Mouse (Mus musculus) retina, postnatal 7 days (tissue): Measurements from ENCODE around the gene Clec2g.
"Not testable (repeated sequence)": the region's sequence is repeated elsewhere in the genome, so short reads cannot be mapped to it uniquely, and the experiment has no call there.

Source experiments
- DNase-seq: peaks from one replicate; pipeline ENCODE4 v3.0.0-alpha.2; 2012; ENCODE audit warnings: low read depth, low spot score

Clec2g gene

DNA sequence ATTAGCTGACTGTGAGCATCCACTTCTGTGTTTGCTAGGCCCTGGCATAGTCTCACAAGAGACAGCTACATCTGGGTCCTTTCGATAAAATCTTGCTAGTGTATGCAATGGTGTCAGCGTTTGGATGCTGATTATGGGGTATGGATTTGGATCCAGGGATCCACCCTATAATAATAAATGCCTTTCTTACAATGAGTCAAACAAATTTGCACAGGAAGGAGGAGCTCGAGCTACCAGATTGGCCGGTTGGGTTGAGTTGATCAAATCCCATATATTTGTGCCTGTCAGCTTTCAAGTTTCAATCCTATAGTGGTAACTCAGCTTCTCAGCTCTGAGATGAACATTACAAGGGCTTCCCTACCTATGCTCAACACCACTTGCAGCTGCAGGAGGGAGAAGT is at the start of gene Clec2g:
Gene Clec2g (plus strand): TSS at position 301 of the 400 bp plus-strand sequence.
- not testable (repeated sequence) for DNase-seq

DNA sequence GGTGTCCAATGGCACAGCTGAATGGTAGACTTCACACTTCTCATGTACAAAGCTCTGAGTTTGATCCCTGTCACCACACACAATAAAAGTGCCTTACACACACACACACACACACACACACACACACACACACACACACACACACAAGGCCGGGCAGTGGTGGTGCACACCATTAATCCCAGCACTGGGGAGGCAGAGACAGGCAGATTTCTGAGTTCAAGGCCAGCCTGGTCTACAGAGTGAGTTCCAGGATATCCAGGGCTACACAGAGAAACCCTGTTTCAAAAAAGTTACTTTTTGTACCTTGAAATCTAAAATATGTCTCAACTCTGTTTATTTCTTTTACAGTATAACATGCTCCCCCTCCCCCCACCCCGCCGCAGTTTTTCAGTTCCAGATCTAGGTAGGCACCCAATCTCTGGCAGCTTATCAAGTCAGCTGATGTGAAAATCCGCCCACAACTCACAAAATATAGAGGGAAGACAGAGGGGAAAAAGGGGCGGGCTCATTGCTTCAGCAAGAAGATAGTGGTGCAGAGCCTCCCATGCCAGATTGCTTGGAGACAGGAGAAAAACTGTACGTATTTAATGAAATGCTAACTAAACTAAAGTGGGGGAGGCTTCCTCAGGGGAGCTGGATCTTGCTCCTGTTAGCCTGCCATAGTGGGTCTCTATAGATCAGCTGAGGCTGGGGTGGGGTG is 46.9 kb upstream of the Clec2g start, which contains the start of gene Clec2i:
Gene Clec2i (plus strand): TSS at position 498 of the 700 bp plus-strand sequence.
- not testable (repeated sequence) for DNase-seq

DNA sequence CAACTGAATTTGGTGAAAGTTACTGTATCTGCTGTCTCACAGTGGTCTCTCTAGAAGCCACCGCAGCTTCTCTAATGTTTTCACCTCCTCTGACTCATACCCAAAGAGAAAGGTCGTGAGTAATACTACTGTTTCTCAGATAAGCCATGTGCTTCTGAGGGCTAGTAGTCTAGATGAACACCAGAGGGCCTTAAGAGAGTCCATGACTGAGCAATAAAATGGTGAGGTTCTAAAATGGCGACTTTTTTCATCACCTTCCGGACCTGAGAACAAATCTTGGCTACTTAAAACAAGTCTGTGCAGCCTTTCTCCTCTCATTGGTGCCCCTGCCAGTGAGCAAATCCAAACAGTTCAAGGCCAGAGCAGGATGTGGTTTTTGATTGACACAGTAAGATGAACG is 45.3 kb upstream of the Clec2g start:
- no peak for DNase-seq

DNA sequence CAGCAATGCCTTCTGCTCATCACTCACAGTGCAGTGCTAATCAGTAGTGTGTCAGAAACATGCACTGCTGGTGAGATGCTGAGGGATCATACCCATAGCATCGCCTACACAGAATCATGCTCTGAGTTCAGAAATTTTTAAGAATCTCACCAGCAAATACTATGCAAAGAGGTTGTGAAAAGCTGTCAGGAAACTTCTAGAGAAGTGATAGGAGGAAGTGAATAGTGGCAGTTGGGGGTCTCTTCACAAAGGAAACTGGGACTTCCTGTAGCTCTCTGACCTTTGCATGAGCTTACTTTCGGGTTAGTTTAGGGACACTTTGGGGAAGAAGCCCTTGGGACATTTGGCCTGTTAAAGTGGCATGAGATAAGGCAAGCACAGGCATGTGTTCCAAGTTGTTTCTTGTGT is 43.2 kb upstream of the Clec2g start, which contains the start of gene BC035044:
Gene BC035044 (minus strand): TSS at position 179 of the 408 bp plus-strand sequence.
- no peak for DNase-seq

DNA sequence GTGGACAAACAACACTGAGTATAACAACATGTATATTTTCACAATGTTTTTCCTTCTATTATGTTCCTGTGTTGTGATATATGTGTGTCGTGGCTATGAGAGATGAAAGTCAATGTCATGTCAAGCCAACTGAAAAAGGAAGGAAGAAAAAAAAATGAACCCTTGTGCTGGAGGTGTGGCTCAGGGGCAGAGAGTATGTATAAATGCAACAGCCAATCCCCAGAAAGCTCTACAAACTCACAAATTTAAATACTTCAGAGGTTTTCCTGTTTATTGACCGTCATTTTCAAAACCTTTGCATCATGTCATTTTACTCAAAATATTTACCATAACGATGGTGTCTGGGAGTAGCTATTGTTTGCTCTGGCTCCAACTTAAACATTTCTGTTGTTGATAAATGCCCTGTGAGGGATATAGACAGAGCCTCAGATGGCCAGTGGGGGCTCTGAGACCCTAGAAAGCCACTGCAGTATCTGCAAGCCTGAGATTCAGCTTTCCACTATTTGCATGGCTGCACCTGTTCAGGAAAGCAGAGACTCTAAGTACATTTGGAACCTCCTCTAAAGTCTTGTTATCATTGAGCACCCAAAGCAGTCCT is 38.7 kb upstream of the Clec2g start:
- DNase-seq = no peak

DNA sequence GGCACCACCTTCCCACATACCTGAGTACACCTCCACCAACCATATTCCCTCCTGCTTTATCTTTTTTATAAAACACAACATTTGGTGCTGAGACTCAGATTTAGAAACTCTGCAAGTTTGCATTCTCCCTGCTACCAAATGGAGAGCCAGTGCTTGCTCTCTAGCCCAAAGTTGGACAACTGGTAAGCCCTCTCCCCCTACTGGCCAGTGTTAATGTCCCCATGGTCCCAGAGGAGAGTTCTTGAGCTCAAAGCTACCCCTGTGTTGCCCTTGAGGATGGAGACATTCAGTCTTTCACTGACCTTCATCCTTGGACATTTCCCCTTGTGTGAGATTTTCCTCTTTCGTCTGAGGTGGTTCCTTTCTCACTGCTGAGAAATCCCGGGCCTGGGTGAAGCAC is 34.1 kb upstream of the Clec2g start:
- no peak for DNase-seq

DNA sequence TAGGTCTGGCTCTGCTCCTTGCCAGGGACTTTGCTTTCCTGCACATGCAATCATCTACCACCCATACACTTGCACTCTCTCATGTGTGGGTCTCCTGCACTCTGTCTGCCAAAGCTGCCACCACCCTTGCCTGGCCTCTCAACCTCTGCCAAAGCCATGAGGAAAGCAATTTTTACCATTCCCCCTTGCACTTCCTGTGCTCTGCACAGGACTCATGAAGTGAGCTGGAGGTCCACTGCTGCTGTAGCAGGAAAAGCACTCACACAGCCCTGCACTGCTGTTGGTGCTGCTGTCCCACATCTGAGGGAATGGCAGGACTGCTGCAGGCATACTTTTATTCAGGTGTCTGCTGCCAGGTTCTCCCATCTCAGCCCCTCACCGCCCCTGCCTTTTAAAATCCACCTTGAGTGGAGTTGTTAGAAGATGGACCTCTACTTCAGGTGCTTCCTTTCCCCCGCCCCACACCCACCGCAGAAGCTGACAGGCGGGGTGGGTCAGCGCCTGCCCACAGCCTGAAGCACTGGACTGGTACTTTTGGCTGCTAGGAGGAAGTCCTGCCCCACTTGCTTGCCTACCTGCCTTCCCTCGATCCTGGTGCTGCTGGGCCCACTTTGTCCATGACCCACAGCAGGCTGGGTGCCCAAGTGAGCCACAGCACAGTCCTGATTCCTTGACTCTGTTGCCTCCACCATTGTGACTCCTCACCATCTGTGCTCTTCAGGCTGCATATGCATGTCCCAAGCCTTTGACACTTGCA is 33.2 kb upstream of the Clec2g start:
- DNase-seq = not testable (repeated sequence)

DNA sequence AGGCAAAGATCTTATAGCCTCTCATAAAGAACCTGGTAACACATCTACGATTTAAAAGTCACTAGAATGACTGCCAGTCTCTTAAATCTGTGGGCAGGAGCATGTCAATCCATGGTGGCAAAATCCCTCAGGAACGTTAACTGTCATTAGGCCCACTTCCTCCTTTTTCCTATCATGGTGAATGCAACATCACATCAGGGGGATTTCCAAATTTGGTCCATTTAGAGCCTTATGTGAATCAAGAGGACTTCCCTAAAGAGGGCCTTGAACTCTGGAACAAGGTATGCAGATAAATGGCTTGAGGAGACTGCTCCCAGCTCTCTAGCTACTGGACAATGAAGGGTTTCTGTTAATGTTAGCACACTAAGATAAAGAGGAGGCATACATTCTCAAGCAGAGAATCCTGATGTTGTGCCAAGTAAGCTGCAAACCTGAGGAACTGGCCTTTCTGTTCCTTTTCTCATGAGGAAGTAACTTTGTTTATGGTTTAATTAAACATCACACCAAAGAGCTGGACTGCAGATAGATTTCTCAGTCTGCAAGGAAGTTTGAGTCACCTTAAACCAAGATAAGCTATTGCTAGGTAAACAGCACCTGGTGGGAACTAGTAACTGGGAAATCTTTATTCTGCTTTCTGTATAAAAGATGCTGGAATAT is 20.5 kb upstream of the Clec2g start:
- no peak for DNase-seq

DNA sequence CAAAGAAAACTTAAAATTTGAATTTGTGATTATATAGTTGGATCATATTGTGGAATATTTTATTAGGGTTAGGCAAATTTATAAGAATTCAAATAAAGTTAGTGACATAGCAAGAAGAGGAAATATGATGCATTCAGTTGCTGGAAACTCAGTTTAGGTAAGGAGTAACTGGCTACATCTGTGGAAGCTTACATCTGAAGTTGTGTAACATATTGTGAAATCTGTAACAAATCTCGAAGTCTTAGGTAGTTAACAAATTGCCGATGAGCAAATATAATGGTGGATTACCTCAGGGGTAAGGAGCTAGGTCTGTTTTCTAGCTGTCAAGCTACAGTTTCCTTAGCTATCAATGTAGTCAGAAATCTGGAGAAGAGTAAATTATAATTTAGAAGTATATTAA is 16.9 kb upstream of the Clec2g start:
- DNase-seq = no peak

DNA sequence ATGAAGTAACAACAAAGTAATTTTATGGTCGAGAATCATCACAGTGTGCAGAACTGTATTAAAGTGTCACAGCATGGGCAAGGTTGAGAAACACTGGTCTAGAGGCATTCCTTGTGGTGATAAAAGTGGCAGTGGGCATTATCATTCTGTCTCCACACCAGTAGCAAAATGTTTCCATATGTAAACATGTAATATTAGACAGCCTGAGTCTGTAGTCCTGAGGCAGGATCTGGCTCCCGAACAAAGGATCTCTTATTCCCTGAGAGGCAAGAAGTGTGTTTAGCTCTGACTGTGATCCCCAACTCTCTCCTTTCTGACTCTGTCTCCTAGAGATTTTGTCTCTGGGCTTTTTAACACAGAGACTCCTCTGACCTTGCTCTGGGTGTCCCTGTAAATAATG is 1.1 kb upstream of the Clec2g start:
- no peak for DNase-seq

DNA sequence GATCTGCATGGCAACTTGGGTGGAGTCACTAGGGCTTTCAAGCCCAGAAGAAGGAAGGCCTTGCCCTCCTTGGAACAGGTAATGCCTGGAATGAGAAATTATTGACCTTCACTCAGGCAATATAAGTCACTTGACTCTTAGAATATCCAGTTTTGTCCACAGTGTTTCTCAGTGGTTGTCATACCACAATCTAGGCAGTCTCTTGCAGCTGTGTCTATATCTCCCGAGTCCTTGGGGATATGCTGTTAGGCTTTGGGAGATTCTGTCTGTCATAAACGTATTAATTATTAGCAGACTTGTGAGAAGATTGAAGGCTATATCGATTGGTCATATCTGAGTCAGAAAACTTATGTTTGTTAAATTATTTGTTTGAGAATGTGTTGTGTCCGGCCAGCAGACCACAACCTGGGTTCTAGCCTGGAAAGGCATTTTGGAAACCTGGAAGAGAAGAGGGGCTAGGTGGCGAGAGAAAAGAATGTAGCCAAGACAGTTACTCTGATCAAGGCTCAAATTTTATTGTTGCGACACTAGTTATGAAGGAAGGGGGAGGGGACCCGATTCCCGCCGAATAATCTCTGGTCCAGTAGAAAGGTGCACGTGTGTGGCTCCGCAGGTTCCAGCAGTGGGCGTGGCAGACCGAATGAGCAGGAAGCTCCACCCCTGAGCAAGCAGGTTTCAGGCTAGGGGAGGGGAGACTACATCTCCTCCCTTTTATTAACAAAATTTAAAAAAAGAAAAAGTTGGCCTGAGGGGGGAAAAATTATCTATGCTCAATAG is 1.9 kb downstream of the Clec2g start:
- DNase-seq = not testable (repeated sequence)

DNA sequence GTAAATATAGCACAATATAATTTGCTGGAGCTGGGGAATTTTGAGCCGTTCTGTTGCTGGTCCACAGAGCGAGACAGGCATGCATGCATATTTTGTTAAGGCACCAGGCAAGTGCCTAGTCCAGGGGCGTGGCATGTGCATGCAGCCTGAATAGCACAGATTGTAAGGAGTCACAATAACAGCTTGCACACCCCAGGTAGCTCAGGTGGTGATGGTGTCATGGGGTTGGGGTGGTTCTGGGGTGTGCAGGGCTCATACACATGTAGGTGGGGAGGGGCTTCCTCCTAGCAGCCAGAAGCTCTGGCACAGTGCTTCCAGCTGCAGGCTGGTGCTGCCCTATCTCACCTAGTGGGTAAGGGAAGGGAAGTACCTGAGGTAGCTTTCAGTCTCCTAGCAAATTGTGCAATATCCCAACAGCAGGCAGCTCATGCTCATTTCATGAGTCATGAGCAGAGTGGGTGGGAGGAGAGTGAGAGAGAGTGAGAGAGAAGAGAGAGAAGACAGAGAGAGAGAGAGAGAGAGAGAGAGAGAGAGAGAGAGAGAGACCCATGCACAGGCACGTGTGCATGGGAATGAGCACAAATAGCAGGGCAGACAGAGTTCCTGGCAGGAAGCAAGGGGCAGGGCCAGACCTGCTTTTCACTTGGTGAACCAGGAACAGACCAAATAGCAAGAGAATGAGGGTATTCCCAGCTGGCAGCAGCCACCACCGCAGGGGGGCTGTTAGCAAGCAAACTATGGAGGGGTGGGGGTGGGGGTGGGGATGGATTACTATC is 7.7 kb downstream of the Clec2g start:
- DNase-seq = no peak

DNA sequence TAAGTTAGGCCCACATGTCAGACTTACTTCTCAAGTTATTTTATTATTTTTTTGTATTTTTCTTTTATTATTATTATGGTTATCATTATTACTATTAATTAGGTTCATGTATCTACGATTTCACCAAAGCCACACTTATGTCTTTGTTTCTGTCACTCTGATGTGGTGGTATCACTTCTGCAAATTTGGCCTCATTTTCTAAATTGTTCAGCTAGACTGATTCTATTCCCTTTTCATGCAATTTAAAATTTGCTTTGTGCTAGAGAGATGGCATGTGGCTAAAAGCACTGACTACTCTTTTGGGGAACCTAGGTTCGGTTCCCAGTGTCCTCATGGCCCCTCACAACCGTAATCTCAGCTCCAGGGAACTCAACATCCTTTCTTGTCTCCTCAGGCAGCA is 11.4 kb downstream of the Clec2g start:
- no peak for DNase-seq

DNA sequence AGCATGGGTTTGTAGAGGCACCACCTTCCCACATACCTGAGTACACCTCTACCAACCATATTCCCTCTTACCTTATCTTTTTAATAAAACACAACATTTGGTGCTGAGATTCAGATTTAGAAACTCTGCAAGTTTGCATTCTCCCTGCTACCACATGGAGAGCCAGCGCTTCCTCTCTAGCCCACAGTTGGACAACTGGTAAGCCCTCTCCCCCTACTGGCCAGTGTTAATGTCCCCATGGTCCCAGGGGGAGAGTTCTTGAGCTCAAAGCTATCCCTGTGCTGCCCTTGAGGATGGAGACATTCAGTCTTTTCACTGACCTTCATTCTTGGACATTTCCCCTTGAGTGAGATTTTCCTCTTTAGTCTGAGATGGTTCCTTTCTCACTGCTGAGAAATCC is 26.9 kb downstream of the Clec2g start:
- DNase-seq = no peak

DNA sequence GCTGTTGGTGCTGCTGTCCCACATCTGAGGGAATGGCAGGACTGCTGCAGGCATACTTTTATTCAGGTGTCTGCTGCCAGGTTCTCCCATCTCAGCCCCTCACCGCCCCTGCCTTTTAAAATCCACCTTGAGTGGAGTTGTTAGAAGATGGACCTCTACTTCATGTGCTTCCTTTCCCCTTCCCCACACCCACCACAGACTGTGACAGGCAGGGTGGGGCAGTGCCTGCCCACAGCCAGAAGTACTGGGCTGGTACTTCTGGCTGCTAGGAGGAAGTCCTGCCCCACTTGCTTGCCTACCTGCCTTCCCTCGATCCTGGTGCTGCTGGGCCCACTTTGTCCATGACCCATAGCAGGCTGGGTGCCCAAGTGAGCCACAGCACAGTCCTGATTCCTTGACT is 27.9 kb downstream of the Clec2g start:
- DNase-seq = not testable (repeated sequence)

DNA sequence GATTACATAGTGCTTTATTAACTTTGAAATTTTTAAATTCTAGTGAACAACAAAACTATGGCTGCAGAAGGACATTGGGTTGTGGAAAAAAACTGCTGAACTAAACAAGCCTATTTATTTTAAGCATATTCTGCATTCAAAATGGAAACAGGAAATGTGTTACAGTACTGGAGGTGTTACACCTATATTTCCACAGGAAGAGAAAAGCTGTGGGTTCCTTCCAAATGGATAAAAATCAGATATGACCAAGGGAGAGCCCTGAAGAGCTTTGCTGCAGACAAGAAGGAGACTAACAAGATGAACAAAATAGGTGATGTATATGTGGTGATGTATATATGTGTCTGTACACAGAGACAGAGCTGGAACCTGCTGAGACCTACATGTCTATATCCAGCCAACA is 30.3 kb downstream of the Clec2g start:
- DNase-seq = no peak

DNA sequence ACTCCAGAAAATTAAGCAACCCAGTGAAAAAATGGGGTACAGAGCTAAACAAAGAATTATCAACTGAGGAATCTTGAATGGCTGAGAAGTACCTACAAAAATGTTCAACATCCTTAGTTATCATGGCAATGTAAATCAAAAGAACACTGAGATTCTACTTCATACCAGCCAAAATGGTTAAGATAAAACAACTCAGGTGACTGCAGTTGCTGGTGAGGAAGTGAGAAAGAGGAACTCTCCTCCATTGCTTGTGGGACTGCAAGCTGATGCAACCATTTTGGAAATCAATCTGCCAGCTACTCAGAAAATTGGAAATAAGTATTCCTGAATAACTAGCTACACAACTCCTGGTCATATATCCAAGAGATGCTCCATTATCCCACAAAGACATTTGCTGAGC is 34.3 kb downstream of the Clec2g start:
- no peak for DNase-seq

DNA sequence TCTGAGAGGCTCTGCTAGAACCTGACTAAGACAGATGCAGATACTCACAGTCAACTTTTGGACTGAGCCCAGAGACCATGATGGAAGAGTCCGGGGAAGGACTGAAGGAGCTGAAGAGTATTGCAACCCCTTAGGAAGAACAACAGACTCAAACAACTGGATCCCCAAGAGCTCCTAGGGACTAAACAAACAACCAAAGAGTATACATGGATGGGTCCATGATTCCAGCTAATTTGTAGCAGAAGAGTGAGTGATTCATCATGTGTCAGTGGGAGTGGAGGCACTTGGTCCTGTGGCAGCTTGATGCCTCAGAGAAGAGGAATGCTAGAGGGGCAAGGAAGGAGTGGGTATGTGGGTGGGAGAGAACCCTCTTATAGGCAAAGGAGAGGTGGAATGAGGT is 35.6 kb downstream of the Clec2g start:
- DNase-seq = no peak

DNA sequence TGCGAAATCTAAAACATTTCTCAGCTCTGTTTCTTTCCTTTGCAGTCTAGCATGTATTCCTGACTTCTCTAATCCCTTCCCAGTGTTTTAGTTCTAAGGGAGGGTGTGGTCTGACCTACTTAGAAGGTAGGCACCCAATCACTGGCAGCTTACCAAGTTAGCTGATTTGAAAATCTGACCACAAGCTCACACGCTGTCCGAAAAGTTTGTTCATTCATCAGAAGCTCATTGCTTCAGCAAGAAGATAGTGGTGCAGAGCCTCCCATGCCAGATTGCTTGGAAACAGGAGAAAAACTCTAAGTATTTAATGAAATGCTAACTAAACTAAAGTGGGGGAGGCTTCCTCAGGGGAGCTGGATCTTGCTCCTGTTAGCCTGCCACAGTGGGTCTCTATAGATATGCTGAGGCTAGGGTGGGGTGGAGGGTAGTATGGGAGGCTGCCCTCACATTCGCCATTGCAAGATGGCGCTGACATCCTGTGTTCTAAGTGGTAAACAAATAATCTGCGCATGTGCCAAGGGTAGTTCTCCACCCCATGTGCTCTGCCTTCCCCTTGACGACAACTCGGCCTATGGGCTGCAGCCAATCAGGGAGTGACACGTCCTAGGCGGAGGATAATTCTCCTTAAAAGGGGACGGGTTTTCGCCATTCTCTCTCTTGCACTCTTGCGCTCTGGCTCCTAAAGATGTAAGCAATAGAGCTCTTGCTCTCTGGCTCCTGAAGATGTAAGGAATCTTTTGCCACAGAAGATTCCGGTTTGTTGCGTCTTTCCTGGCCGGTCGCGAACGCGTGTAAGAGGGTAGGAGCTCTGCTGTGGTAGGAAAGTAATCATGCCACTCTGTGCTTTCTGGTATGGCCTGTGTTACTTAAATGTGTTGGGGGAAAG is 36.6 kb downstream of the Clec2g start:
- DNase-seq = not testable (repeated sequence)
